ENCODE assay signal across 7 mouse cellular contexts in the genomic region with DNA sequence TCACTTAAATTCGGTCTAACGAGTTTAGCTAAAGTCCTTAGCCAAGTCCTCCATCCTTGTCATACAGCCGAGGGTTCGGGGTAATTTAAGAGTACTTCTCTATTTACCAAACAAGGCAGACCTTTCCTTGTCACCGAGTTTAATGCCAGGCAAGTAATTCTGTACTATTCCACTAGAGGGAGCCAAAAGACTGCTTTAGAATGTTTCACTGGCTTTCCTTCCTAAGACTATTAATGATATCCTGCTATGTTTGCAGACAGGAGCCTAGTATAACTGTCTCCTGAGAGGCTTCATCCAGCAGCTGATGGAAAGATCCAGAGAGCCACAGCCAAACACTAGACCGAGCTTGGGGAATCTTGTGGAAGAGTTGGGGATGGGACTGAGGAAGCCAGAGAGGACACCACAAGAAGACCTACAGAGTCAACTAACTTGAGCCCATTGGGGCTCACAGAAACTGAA. TPM values are rescaled to one million over a fixed set of nuclear protein-coding genes. Genes with fewer than 3 reads are reported as not detected.
DNase-seq lines count a peak whose midpoint lies in the region; ATAC-seq and TF ChIP-seq lines count a peak whose summit lies in the region.

No protein-coding gene starts in this region.

- H3K36me3 ChIP-seq in G1E (replicated peaks) = no peaks in the 10 kb centered on the region
- H3K36me3 ChIP-seq in heart, adult 2 months (ENCODE audit: control insufficient read depth, insufficient read depth, low read length) = no peaks in the 10 kb centered on the region
- no peaks in the 10 kb centered on the region for H3K36me3 ChIP-seq in liver, embryonic 13.5 days

- peak overlapping the region; percentile 33; the same call in 1 of the 2 replicates for H3K9ac ChIP-seq in heart, adult 2 months (ENCODE audit: low read depth, low read length)
- H3K9ac ChIP-seq in liver, embryonic 13.5 days = no peak overlapping the region; the same call in 1 of the 2 replicates

- ATAC-seq in G1E (ENCODE audit: extremely low read depth, insufficient number of reproducible peaks, low FRiP score, poor library complexity, severe bottlenecking) = no peak
- peak; percentile 95 for ATAC-seq in common myeloid progenitor, adult 5-6 weeks (replicated peaks; ENCODE audit: low read depth, poor library complexity, severe bottlenecking)
- ATAC-seq in liver, embryonic 13.5 days (ENCODE audit: low read depth) = no peak

- no peaks in the 10 kb centered on the region for H3K4me1 ChIP-seq in G1E (ENCODE audit: insufficient read depth, low read depth, low read length)
- no peaks in the 10 kb centered on the region for H3K4me1 ChIP-seq in heart, adult 2 months (ENCODE audit: control insufficient read depth, insufficient read depth, low read length)
- H3K4me1 ChIP-seq in liver, embryonic 13.5 days (replicated peaks) = peaks cover 5% of the 10 kb centered on the region

- H3K27ac ChIP-seq in heart, adult 2 months = no peak overlapping the region
- H3K27ac ChIP-seq in liver, embryonic 13.5 days = no peak overlapping the region

- WGBS in heart, adult 2 months = 1% methylated on average over 6 of the region's 6 CpGs
- WGBS in liver, embryonic 13.5 days (ENCODE audit: insufficient replicate concordance) = 0% methylated on average over 6 of the region's 6 CpGs

- TF ChIP-seq CTCF in G1E (IDR thresholded peaks at IDR 0.05; ENCODE audit: low read depth, low read length) = peak; percentile 75; the same call in 1 of the 2 replicates
- peak; percentile 78 for TF ChIP-seq CTCF in heart, adult 2 months (IDR thresholded peaks at IDR 0.05)

- TF ChIP-seq POLR2A in heart, adult 2 months (IDR thresholded peaks at IDR 0.05; ENCODE audit: insufficient read depth, low read depth, low read length) = no peak

- no peak for TF ChIP-seq EP300 in heart, adult 2 months (IDR thresholded peaks at IDR 0.05; ENCODE audit: insufficient read depth, low read depth, low read length)

- H3K9me3 ChIP-seq in G1E (replicated peaks) = no peaks in the 10 kb centered on the region
- H3K9me3 ChIP-seq in liver, embryonic 13.5 days (replicated peaks) = no peaks in the 10 kb centered on the region

- intact Hi-C loops in heart, adult 2 months (cut with DNase I) = loop anchor here (2.0 kb wide), 3 partner anchors 106 to 504 kb away; no protein-coding TSS in a partner anchor

- DNase-seq in CD4-positive helper T cell, adult 2 months (ENCODE audit: low read depth, low spot score) = peak; percentile 72
- peak; percentile 31 for DNase-seq in G1E (ENCODE audit: low spot score)
- DNase-seq in heart, adult 2 months = no peak
- DNase-seq in kidney, adult 18-20 months = peak; percentile 19
- peak; percentile 13 for DNase-seq in liver, embryonic 13.5 days
- peak; percentile 39 to 55 for DNase-seq in natural killer cell, adult 2 months (ENCODE audit: low spot score in 2 of 2)

- no peak overlapping the region for H3K4me3 ChIP-seq in G1E (ENCODE audit: low read depth, low read length)
- no peak overlapping the region for H3K4me3 ChIP-seq in heart, adult 2 months
- H3K4me3 ChIP-seq in liver, embryonic 13.5 days (replicated peaks) = peak overlapping the region; percentile 12; the same call in 1 of the 2 replicates

- H3K4me2 ChIP-seq in liver, embryonic 13.5 days = peak overlapping the region; percentile 52

- H3K27me3 ChIP-seq in G1E (ENCODE audit: insufficient read depth, low read length) = no peaks in the 10 kb centered on the region
- H3K27me3 ChIP-seq in heart, adult 2 months (ENCODE audit: control insufficient read depth, insufficient read depth, low read length) = no peaks in the 10 kb centered on the region
- no peaks in the 10 kb centered on the region for H3K27me3 ChIP-seq in liver, embryonic 13.5 days

- no peaks in the 10 kb centered on the region for H3K79me2 ChIP-seq in heart, adult 2 months (replicated peaks; ENCODE audit: control insufficient read depth, insufficient read depth, low read length)

RNA-seq across cellular contexts. Expression of a gene that starts 30.4 kb away (rescaled TPM):
- total RNA-seq in G1E (2014; fragmentation: Nextera tagmentation) (not detected in 2 replicates), G1E (2017) (not detected in 2 replicates)
- not detected in 2 replicates for polyA plus RNA-seq in G1E (2012)
- not detected in 2 replicates for total RNA-seq in common myeloid progenitor, adult 5-6 weeks (2017)
- total RNA-seq in heart, adult 2 months (2021) = not detected
- not detected in 2 replicates for polyA plus RNA-seq in heart, adult 2 months (2012; rRNA removed)
- polyA plus RNA-seq in liver, embryonic 13.5 days (2015; fragmentation: Nextera tagmentation; extraction: Ambion mirVana) = not detected in 2 replicates

RNA-seq across cellular contexts. Expression of a gene that starts 43.9 kb away (rescaled TPM):
- total RNA-seq in G1E (2014; fragmentation: Nextera tagmentation) (not detected in 2 replicates), G1E (2017) (not detected in 2 replicates)
- not detected in 2 replicates for polyA plus RNA-seq in G1E (2012)
- 13.6 and 20.0 TPM in 2 replicates for total RNA-seq in common myeloid progenitor, adult 5-6 weeks (2017)
- total RNA-seq in heart, adult 2 months (2021) = 10 to 100 TPM; 52.8 to 64.0 TPM
- 76.9 and 116 TPM in 2 replicates for polyA plus RNA-seq in heart, adult 2 months (2012; rRNA removed)
- polyA plus RNA-seq in liver, embryonic 13.5 days (2015; fragmentation: Nextera tagmentation; extraction: Ambion mirVana) = 10.6 and 12.0 TPM in 2 replicates

Comparison
In these comparisons a context has a peak if more than half of its experiments do, and no peak if none do; other contexts are left out.
1. DNase-seq: peak in CD4-positive helper T cell, adult 2 months (single experiment), G1E (single experiment), kidney, adult 18-20 months (single experiment), liver, embryonic 13.5 days (single experiment) and natural killer cell, adult 2 months (2 of 2); none in heart, adult 2 months (0 of 2).
2. RNA of a gene that starts 43.9 kb away (total RNA-seq): 52.8 to 64.0 TPM in heart, adult 2 months and 13.6 to 20.0 TPM in common myeloid progenitor, adult 5-6 weeks; not detected in G1E; every median in the first group is over 10 times any median in the second.